Mouse (Mus musculus): ENCODE results near the gene Olfr410.

The Olfr410 gene

DNA sequence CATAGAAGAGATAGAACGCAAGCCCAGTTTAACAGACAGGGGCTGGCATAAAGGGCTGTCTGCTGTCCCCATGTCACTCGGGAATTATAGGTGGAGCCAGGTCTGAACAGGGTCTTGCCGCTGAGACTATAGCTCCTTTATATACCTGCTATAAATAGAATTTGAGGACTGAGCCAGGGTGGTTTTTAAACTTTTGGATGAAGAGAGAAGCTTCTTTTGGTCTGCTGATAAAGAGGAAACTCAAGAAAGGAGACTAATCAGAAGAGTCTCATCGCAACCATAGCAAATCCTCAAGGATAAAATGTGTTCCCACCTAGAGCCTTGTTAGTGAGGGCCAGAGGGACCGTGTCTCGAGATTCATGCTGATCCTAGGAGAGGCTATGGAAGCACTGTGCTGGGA, at the start of gene Olfr410:
Gene Olfr410 (minus strand): TSS at position 101 of the 400 bp plus-strand sequence.
- no peak for DNase-seq

DNA sequence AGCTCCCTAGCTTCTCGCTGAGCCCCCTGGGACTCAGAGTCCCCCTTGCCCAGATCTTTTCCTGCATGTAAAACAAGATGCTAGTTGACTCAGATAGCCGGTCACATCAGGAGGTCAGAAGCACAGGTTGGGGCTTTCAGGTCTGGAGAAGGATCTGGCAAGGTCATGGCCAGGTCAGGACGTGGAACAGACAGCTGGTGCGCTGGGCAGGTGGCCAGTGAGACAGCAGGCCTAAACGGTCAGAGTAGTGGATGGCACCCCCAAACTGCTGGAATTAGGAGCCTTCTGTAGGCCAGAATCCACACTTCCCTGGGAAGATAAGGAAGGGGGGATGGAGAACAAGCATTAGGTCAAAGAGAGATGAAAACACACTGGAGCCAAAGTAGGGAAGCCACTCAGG, 49.4 kb upstream of the Olfr410 start:
- DNase-seq: no peak

DNA sequence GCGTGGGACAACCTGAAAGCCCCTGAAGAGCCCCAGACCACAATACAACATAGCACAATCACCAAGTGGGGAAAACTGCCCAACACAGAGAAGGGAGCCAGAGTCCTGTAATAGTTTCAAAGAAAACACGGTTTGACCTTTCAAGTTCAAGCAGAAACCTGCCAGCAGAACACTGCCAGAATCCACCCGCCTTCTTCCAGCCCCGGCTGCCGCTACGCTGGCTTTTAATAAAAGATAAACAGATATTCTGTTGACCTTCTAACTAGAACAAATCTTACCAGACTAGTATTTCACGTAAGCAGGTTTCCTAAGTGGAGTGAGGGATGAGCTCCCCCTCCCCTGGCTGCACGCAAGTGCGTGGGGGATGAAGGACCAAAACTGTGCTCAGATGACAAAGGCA, 47.8 kb upstream of the Olfr410 start:
- DNase-seq: no peak

DNA sequence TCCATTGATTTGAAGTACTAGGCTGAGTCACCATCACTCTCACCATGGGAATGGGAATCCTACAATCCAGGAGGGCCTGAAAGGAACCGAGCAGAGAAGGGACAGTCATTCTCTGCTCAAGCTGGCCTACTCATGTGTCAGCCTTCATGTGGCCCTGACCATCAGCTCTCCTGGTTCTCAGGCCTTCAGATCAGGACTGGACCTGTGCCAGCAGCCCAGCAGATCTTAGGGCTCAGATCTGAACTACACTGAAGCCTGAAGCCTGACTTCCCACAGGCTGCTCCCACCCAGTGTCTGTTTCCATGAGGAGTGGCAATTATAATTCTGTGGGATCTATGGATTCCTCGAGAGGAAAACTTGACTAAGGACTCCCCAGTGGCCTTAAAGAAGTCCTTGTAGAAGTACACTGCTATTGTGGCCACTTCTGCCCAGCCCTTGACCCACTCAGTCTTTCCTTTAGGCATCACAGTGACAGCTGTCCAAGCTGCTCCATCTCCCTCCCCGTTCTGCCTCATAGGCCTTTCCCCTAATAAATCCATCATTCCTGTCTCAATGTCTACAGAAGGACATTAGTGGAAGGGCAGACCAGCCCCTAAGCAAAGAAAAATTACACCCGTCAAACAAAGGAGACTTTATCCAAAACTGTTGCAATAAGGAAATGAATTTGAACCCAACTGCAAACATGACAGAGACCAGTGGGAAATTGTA, 41.5 kb upstream of the Olfr410 start:
- DNase-seq: no peak

DNA sequence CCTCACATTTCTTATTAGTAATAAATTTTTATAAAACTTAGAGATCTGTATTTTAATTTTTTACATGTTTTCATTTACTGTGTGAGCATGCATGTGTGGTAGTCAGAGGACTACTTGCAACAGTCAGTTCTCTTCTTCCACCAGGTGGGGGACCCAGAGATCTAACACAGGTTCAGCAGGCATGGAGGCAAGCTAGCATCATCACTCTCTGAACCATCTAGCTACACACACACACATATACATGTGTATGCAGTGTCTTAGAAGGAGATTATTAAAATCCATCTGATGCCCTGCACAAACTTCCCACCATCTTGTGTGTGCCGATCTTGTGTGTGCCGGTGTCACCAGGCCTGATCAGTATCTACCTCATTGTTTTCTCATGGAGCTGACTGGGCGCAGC, 39.0 kb upstream of the Olfr410 start:
- peak; percentile 58 to 73 for DNase-seq

DNA sequence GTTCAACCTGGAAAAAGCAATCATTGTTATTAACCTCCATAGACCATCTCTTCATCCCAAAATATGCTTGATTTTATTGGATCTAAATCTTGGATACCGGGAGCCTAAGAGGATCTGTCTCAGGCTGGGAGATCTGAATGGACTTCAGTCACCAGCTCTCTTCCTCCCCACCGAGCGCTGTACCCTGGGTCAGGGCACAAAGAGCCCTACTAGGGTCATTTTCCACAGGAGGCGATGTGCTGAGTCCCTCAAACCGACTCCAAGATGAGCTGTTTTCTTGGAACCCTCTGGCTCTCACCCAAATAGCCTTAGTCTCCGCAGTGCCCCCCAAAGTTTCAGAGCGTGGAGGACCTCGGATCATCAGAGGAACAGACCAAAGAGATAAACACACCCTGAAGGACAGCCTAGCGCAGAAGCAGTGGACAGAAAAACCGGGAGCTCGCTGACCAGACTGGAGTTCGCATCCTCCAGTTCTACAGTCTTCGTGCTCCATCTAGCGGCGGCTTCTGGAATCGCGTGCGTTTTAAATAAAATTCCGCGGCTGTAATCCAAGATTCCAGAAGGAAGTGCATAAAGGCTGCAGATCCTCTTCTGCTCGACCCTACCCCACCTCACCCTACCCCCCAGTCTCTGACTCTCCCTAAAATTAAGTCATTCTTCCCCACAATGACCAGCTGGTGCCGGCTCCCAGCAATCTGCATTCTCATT, 33.7 kb upstream of the Olfr410 start:
- DNase-seq: peak; percentile 86 to 87

DNA sequence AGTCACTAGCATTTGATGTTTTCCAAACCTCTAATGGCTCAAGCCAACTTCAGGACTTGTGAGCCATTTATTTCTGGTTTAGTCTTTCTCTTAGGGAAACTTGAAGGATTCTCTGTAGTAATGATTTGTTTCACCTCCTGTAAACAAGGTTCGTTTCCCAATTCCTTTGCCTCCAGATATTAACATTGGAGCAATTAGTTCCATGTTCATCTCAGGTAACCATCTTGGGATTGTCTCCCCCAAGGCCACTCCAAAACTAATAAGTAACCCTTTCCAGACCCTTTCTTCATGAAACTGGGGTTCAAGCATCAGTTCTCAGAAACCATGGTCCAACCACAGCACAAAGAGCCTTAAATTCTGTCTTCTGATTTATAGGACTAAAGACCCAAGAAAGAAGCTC, 23.9 kb upstream of the Olfr410 start, which contains the start of gene Olfr412:
Gene Olfr412 (plus strand): TSS at position 301 of the 400 bp plus-strand sequence.
- DNase-seq: no peak

DNA sequence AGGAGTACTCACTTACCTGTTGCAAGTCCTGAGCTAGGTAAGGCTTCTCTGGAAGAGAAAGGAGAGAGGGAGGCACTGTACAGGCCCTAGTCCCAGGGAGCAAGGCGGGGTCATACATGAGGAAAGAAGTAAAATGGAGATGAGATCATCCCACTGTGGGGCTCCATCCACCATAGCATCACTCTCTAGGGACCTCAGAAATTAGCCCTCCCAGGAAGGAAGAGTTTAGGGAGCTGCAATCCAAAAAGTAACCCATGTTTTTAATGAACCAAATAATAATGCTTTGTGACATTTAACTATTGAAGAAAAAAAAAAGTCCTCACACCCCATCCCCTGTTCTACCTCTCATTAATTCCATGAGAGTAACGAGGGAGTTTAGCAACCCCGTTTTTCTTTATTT, 14.7 kb upstream of the Olfr410 start, which contains the start of gene Olfr411:
Gene Olfr411 (minus strand): TSS at position 101 of the 400 bp plus-strand sequence.
- no peak for DNase-seq

DNA sequence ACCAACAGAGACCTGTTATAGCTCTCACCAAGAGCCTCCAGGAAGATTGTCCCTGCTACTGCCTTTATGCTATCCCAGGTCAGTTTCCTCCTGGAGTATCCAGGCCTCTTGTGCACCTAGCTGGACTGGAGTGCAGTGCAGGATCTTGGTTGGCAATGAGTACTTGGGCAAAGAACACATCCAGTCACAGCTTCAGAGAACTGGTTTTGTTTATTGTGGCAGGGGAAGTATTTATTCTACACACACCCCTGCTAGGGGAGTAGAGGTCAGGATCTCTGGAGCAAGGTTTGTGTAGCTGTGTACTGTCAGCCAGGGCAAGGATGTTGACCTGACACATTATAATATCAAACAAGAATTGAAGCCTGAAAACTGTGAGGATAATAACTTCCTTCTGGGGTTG, 9.1 kb downstream of the Olfr410 start:
- no peak for DNase-seq

DNA sequence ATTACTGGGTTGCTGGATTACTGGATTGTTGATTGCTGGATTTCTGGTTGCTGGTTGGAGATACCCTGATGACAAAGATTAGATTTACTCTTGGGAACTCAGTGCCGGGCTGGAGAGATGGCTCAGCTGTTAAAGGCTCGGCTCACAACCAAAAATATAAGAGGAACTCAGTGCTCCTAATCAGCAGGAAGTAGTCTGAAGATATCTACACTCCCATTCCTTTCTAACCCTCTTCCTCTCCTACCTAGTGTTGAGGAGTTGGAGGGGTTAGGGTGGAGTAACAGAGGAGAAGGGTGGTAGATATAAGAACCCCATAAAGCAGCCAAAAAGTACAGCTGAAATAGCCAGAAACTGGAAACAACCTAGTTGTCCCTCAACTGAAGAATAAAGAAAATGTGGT, 11.8 kb downstream of the Olfr410 start:
- no peak for DNase-seq

DNA sequence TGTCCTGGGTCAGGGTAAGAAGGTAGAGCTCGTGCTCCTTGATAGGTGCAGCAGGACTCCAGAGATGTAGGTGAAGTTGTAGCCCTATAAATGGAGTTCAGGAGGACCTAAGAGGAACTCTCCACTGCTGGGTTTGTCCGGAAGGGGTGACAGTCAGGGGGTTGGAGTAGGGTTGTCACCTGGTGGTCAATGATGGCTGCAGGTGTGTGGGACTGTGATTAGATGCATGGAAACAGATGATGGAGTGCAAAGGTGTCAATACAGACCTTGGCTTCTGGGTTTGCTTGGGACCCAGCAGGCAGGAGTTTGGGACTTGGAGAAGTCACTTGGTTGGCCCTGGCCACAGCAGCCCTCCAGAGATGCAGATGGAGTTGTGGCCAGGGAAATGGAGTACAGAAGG, 50.6 kb downstream of the Olfr410 start:
- DNase-seq: no peak

DNA sequence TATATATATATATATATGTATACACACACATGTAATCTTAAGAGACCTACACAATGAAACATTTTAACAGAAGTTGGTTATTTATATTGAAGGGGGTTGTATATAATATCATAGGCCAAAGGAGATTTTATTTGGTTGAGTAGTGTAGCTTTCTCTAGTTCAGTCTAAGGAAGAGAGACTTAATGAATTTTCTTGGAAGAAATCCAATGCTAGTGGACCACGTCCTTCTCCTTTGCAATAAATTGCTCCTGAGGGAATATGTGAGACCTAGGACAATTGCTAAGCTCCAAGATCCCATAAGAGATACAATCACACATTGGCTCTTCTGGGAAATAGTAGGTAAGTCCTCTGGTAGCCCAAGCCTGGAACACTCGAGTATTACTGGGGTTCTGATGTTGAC, 54.4 kb downstream of the Olfr410 start, which contains the start of gene Olfr59:
Gene Olfr59 (plus strand): TSS at position 301 of the 400 bp plus-strand sequence.
- DNase-seq: no peak

All from kidney, postnatal 4 days (tissue).